In genomic region chr5:122988021-122988751, GRCm38 (mm10) we compare ENCODE assay signal across 9 mouse cellular contexts. TPM values are rescaled to one million over a fixed set of nuclear protein-coding genes. Genes with fewer than 3 reads are reported as not detected.
DNase-seq lines count a peak whose midpoint lies in the region; ATAC-seq and TF ChIP-seq lines count a peak whose summit lies in the region.
"Had no signal": no experiment of that assay in that cellular context is flagged by ENCODE, and none has a peak within 500 bp of the region (broad histone marks: within the 10 kb centered on the region; RNA-seq: fewer than 3 reads in every experiment).

No protein-coding gene starts in this region.

- H3K27me3 ChIP-seq in heart, postnatal 0 days (ENCODE audit: control insufficient read depth, insufficient read depth, low read length) = no peaks in the 10 kb centered on the region
- H3K27me3 ChIP-seq in lung, postnatal 0 days (replicated peaks; ENCODE audit: insufficient read depth, low read length) = no peaks in the 10 kb centered on the region

- peak; percentile 62 to 63 for DNase-seq in B cell, adult 2 months
- peak; percentile 41 for DNase-seq in R1 (ENCODE audit: low read depth, low spot score)
- peak; percentile 80 for DNase-seq in embryo, embryonic 11 days
- no peak for DNase-seq in heart, postnatal 0 days (ENCODE audit: low spot score)
- peak; percentile 22 to 64 for DNase-seq in kidney, postnatal 36 days
- DNase-seq in lung, postnatal 0 days (ENCODE audit: low spot score) = peak; percentile 71
- peak; percentile 41 for DNase-seq in ovary, postnatal 10 days (ENCODE audit: low spot score)
- DNase-seq in urinary bladder, postnatal 14 days (ENCODE audit: low spot score) = peak; percentile 43

- no peak for ATAC-seq in heart, postnatal 0 days (ENCODE audit: insufficient read depth, low read depth)
- ATAC-seq in lung, postnatal 0 days = peak; percentile 16; the same call in 1 of the 2 replicates

- H3K36me3 ChIP-seq in heart, postnatal 0 days (replicated peaks; ENCODE audit: control insufficient read depth, insufficient read depth, low read length) = no peaks in the 10 kb centered on the region
- no peaks in the 10 kb centered on the region for H3K36me3 ChIP-seq in lung, postnatal 0 days (ENCODE audit: insufficient read depth, low read length)

- peak overlapping the region; percentile 95 for H3K27ac ChIP-seq in heart, postnatal 0 days (ENCODE audit: low read depth)
- peak overlapping the region; percentile 85; the same call in 1 of the 2 replicates for H3K27ac ChIP-seq in lung, postnatal 0 days (ENCODE audit: low read length)

- H3K4me3 ChIP-seq in heart, postnatal 0 days (ENCODE audit: low read depth, low read length) = peak overlapping the region; percentile 90
- H3K4me3 ChIP-seq in lung, postnatal 0 days (ENCODE audit: low read depth, low read length) = peak overlapping the region; percentile 70

- H3K4me1 ChIP-seq in heart, postnatal 0 days (ENCODE audit: control insufficient read depth, insufficient read depth) = peaks cover 35% of the 10 kb centered on the region
- peaks cover 8% of the 10 kb centered on the region; the same call in 1 of the 2 replicates for H3K4me1 ChIP-seq in lung, postnatal 0 days (ENCODE audit: insufficient read depth, low read depth, low read length)

- WGBS in heart, postnatal 0 days = under 1% methylated on average over 35 of the region's 41 CpGs
- WGBS in lung, postnatal 0 days = under 1% methylated on average over 37 of the region's 41 CpGs

- no peak for TF ChIP-seq EP300 in heart, postnatal 0 days (IDR thresholded peaks at IDR 0.05; ENCODE audit: low read depth)
- no peak for TF ChIP-seq EP300 in lung, postnatal 0 days (IDR thresholded peaks at IDR 0.05)

- H3K9ac ChIP-seq in heart, postnatal 0 days (replicated peaks; ENCODE audit: low read depth, low read length) = peak overlapping the region; percentile 88
- H3K9ac ChIP-seq in lung, postnatal 0 days (replicated peaks; ENCODE audit: low read depth) = peak overlapping the region; percentile 63

- H3K4me2 ChIP-seq in heart, postnatal 0 days (ENCODE audit: low read depth, low read length) = peak overlapping the region; percentile 99
- peak overlapping the region; percentile 99 for H3K4me2 ChIP-seq in lung, postnatal 0 days (replicated peaks; ENCODE audit: low read depth, low read length)

- no peaks in the 10 kb centered on the region for H3K9me3 ChIP-seq in heart, postnatal 0 days (replicated peaks; ENCODE audit: control insufficient read depth, low read length)
- H3K9me3 ChIP-seq in lung, postnatal 0 days (ENCODE audit: low read length) = no peaks in the 10 kb centered on the region

- no peak for TF ChIP-seq CTCF in heart, postnatal 0 days (IDR thresholded peaks at IDR 0.05; ENCODE audit: low read depth)
- no peak for TF ChIP-seq CTCF in lung, postnatal 0 days (IDR thresholded peaks at IDR 0.05)

RNA-seq across cellular contexts. Expression of gene Kdm2b, which starts 1.4 kb away (rescaled TPM):
- total RNA-seq in heart, postnatal 0 days (2014; rRNA removed; ENCODE audit: low replicate concordance) = 29.3 and 38.8 TPM in 2 replicates
- polyA plus RNA-seq in heart, postnatal 0 days (2015; fragmentation: Nextera tagmentation; extraction: Ambion mirVana) = 12.4 and 14.7 TPM in 2 replicates
- polyA plus RNA-seq in lung, postnatal 0 days (2015; fragmentation: Nextera tagmentation; extraction: Ambion mirVana) = 12.2 and 13.7 TPM in 2 replicates

RNA-seq across cellular contexts. Expression of gene Orai1, which starts 26.7 kb away (rescaled TPM):
- total RNA-seq in heart, postnatal 0 days (2014; rRNA removed; ENCODE audit: low replicate concordance) = 23.9 and 43.4 TPM in 2 replicates
- 18.7 and 21.2 TPM in 2 replicates for polyA plus RNA-seq in heart, postnatal 0 days (2015; fragmentation: Nextera tagmentation; extraction: Ambion mirVana)
- 54.7 and 55.2 TPM in 2 replicates for polyA plus RNA-seq in lung, postnatal 0 days (2015; fragmentation: Nextera tagmentation; extraction: Ambion mirVana)

RNA-seq across cellular contexts. Expression of gene Morn3, which starts 58.6 kb away (rescaled TPM):
- not detected in 2 replicates for total RNA-seq in heart, postnatal 0 days (2014; rRNA removed; ENCODE audit: low replicate concordance)
- 0.36 TPM in 1 of 2 replicates, not detected in the other for polyA plus RNA-seq in heart, postnatal 0 days (2015; fragmentation: Nextera tagmentation; extraction: Ambion mirVana)
- 5.3 and 8.3 TPM in 2 replicates for polyA plus RNA-seq in lung, postnatal 0 days (2015; fragmentation: Nextera tagmentation; extraction: Ambion mirVana)
- polyA plus RNA-seq: frontal cortex, adult 2 months had no signal
